Mouse (Mus musculus): ENCODE measurements around the gene Vps37d. TPM values are rescaled to one million over a fixed set of nuclear protein-coding genes. Genes with fewer than 3 reads are reported as not detected.
A peak's percentile ranks its signal among the peaks of the same experiment; 100 is the strongest.

The Vps37d gene
- polyA plus RNA-seq, 1 experiment from 2014 or later = not detected

DNA sequence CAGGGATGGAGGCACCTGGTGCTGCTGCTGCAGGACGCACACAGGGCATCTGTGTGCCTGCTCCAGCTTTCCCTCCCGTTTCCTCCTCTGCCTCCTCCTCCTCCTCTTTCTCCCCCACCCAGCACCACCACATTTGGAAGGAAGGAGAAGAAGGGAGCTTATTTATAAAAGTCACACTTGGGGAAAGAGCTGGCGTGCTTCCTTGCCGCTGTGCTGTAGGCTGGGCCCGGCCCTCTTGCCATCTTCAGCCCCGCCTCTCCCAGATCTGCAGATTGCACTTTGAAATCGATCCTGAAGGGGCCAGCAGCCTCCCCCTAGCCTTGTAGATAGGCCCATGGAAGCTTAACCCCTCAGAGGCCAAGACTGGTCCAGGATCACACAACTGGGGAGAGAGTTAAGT, 52.2 kb downstream of the Vps37d start:
- Histone ChIP-seq H3K79me2 (ENCODE audit: inconsistent target) (no peaks in the 10 kb centered on the region), H3K36me3 (ENCODE audit: inconsistent target) (no peaks in the 10 kb centered on the region), H3K27ac (no peak overlapping the region), H3K4me3 (ENCODE audit: inconsistent target) (no peak overlapping the region)
- 15% methylated on average over 7 of the region's 7 CpGs for WGBS (ENCODE audit: missing documents)

DNA sequence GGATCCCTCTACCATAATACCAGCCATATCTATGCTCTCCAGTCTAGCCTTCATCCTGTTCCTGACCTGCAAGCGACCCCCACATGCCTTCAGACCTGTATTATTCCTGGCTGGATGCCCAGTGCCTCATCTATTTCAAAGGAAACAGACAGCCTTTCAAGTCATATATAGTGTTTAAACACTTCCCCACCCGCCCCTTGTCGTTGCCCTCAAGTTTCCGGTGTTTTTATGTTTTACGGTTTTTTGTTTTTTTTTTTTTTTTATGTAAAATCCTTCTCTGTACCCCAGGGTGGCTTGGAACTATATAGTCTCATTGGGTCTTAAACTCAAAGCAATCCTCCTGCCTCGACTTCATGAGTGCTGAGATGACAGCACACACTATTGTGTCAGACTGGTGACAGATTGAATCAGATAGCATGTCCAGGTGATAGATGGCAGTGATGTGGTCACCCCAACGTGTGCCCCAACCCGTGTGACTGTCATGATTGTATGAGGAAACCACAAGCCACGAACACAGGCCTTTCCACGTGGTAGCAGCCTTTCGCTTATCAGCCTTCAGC, 53.3 kb downstream of the Vps37d start:
- Histone ChIP-seq H3K79me2 (ENCODE audit: inconsistent target) (no peaks in the 10 kb centered on the region), H3K27ac (no peak overlapping the region), H3K36me3 (ENCODE audit: inconsistent target) (no peaks in the 10 kb centered on the region), H3K4me3 (ENCODE audit: inconsistent target) (no peak overlapping the region)
- WGBS (ENCODE audit: missing documents) = 17% methylated on average over 11 of the region's 11 CpGs

DNA sequence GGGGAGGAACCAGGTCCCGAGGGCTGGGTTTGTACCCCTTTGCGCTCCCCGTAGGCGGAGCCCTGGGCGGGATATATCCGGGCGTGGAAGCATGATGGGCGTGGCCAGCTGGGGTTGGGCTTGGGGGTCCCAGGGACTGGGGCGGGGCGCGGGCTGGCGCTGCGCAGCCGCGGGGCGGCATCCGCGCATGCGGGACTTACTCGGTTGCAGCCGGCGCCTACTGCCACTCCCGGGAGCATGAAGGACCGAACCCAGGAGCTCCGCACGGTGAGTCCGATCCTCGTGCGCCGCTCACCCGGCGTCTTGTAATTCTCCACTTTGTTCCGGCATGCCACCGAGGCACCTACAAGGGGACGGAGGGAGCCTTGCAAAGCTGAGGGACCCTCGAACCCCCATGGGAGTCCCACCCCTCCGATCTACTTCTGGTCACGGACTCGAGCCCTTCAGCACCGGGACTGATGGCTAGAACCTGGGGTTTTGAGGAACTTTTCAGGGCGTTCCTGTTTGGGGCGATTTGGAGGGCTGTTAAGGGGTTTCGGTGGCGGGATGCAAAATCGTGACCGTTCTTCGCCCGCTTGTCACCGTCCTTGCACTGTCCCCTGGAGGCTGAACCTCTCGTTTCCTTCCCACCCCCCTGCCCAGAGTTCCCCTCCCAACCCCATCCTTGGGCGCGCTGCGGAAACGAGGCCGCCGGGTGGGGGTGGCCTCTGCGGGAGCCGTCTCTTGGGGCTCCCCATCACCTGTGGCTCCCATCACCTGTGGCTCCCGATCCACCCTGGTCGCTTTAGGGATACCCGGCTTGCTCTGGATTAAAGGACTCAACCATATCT, 54.5 kb downstream of the Vps37d start, which contains the start of gene Stx1a:
Gene Stx1a, plus strand, starts transcription at position 139 of the 830 bp plus-strand sequence.
- Histone ChIP-seq H3K27ac (no peak within 1 kb of the TSS), H3K4me3 (ENCODE audit: inconsistent target) (peak within 1 kb of the TSS; percentile 36), H3K36me3 (ENCODE audit: inconsistent target) (no peaks in the 10 kb centered on the region), H3K79me2 (ENCODE audit: inconsistent target) (no peaks in the 10 kb centered on the region)
- WGBS (ENCODE audit: missing documents) = 3% methylated on average over 53 of the region's 61 CpGs

Other genes with a start within 250 kb of the Vps37d start
- not detected in 3 replicates for gene Tmem270, start 171.5 kb downstream of the Vps37d start, polyA plus RNA-seq (2018)
- gene Cldn13, start 162.7 kb downstream of the Vps37d start, polyA plus RNA-seq (2018) = not detected in 3 replicates
- gene Mettl27, start 145.9 kb downstream of the Vps37d start, polyA plus RNA-seq (2018) = 1.6 to 3.7 TPM (median 2.0 TPM) in 3 replicates
- gene Cldn4, start 131.3 kb downstream of the Vps37d start, polyA plus RNA-seq (2018) = not detected in 3 replicates
- gene Cldn3, start 92.1 kb downstream of the Vps37d start, polyA plus RNA-seq (2018) = not detected in 3 replicates
- gene Abhd11, start 69.1 kb downstream of the Vps37d start, polyA plus RNA-seq (2018) = 9.5 to 22.6 TPM (median 12.8 TPM) in 3 replicates
- gene Stx1a, start 54.8 kb downstream of the Vps37d start, polyA plus RNA-seq (2018) = 0.26 to 0.45 TPM (median 0.36 TPM) in 3 replicates
- 15.8 to 18.7 TPM (median 18.1 TPM) in 3 replicates for gene Dnajc30, start 14.1 kb downstream of the Vps37d start, polyA plus RNA-seq (2018)
- gene Bud23, start 13.3 kb downstream of the Vps37d start, polyA plus RNA-seq (2018) = 26.6 to 49.6 TPM (median 28.5 TPM) in 3 replicates
- gene Mlxipl, start 11.6 kb upstream of the Vps37d start, polyA plus RNA-seq (2018) = not detected in 3 replicates
- 2.9 to 5.8 TPM (median 3.4 TPM) in 3 replicates for gene Tbl2, start 71.4 kb upstream of the Vps37d start, polyA plus RNA-seq (2018)
- 42.0 to 57.3 TPM (median 42.9 TPM) in 3 replicates for gene Bcl7b, start 90.0 kb upstream of the Vps37d start, polyA plus RNA-seq (2018)
- 46.1 to 52.8 TPM (median 52.5 TPM) in 3 replicates for gene Baz1b, start 109.0 kb upstream of the Vps37d start, polyA plus RNA-seq (2018)
- not detected in 3 replicates for gene Fzd9, start 173.0 kb upstream of the Vps37d start, polyA plus RNA-seq (2018)